Comparison of ENCODE assay signal across 8 mouse cellular contexts in genomic region chr15:100635851-100636645, GRCm38 (mm10). TPM values are rescaled to one million over a fixed set of nuclear protein-coding genes. Genes with fewer than 3 reads are reported as not detected.
DNase-seq lines count a peak whose midpoint lies in the region; ATAC-seq and TF ChIP-seq lines count a peak whose summit lies in the region.

No protein-coding gene starts in this region.

- peaks cover 12% of the 10 kb centered on the region for H3K27me3 ChIP-seq in cerebellum, adult 2 months (ENCODE audit: control insufficient read depth, insufficient read depth, low read length)
- peaks cover 33% of the 10 kb centered on the region for H3K27me3 ChIP-seq in megakaryocyte, embryonic 14.5 days (replicated peaks)
- H3K27me3 ChIP-seq in limb, embryonic 13.5 days = peaks cover 80% of the 10 kb centered on the region
- H3K27me3 ChIP-seq in stomach, embryonic 14.5 days (ENCODE audit: control insufficient read depth, insufficient read depth, low read length) = peaks cover 12% of the 10 kb centered on the region

- DNase-seq in cerebellum, adult 2 months = no peak
- no peak for DNase-seq in cerebellum, postnatal 14 days
- no peak for DNase-seq in cerebellum, adult 8-10 months
- no peak for DNase-seq in spleen, adult 18-20 months

- peak overlapping the region; percentile 96 for H3K4me2 ChIP-seq in limb, embryonic 13.5 days (replicated peaks)
- H3K4me2 ChIP-seq in stomach, embryonic 14.5 days (replicated peaks; ENCODE audit: low read depth, low read length) = peak overlapping the region; percentile 88

- no peak for TF ChIP-seq CTCF in cerebellum, adult 2 months (IDR thresholded peaks at IDR 0.05; ENCODE audit: borderline replicate concordance, insufficient read depth, low read depth, low read length)

- no peak overlapping the region for H3K27ac ChIP-seq in cerebellum, adult 2 months (ENCODE audit: insufficient read depth, low read length)
- no peak overlapping the region for H3K27ac ChIP-seq in limb, embryonic 13.5 days
- H3K27ac ChIP-seq in stomach, embryonic 14.5 days (ENCODE audit: low read length) = no peak overlapping the region

- no peaks in the 10 kb centered on the region for H3K4me1 ChIP-seq in cerebellum, adult 2 months (ENCODE audit: control insufficient read depth, insufficient read depth, low read length)
- peaks cover 81% of the 10 kb centered on the region for H3K4me1 ChIP-seq in megakaryocyte, embryonic 14.5 days
- H3K4me1 ChIP-seq in limb, embryonic 13.5 days = peaks cover 15% of the 10 kb centered on the region
- no peaks in the 10 kb centered on the region for H3K4me1 ChIP-seq in stomach, embryonic 14.5 days (ENCODE audit: control insufficient read depth, insufficient read depth, low read length)

- no peak for TF ChIP-seq POLR2A in cerebellum, adult 2 months (IDR thresholded peaks at IDR 0.05; ENCODE audit: borderline replicate concordance, insufficient read depth, low read length)

- peaks cover 19% of the 10 kb centered on the region for H3K36me3 ChIP-seq in megakaryocyte, embryonic 14.5 days (replicated peaks; ENCODE audit: low read length)
- H3K36me3 ChIP-seq in limb, embryonic 13.5 days = no peaks in the 10 kb centered on the region
- H3K36me3 ChIP-seq in stomach, embryonic 14.5 days (ENCODE audit: control insufficient read depth, insufficient read depth, low read length) = no peaks in the 10 kb centered on the region

- no peaks in the 10 kb centered on the region for H3K9me3 ChIP-seq in megakaryocyte, embryonic 14.5 days
- H3K9me3 ChIP-seq in limb, embryonic 13.5 days = no peaks in the 10 kb centered on the region
- H3K9me3 ChIP-seq in stomach, embryonic 14.5 days (ENCODE audit: control insufficient read depth, low read depth, low read length) = no peaks in the 10 kb centered on the region

- 7% methylated on average over 38 of the region's 38 CpGs for WGBS in cerebellum, adult 2 months
- WGBS in limb, embryonic 13.5 days = 4% methylated on average over 38 of the region's 38 CpGs
- WGBS in stomach, embryonic 14.5 days = 4% methylated on average over 38 of the region's 38 CpGs

- H3K9ac ChIP-seq in limb, embryonic 13.5 days = peak overlapping the region; percentile 65
- H3K9ac ChIP-seq in stomach, embryonic 14.5 days (replicated peaks; ENCODE audit: low read depth, low read length) = peak overlapping the region; percentile 48

- peak overlapping the region; percentile 6 for H3K4me3 ChIP-seq in cerebellum, adult 2 months (replicated peaks; ENCODE audit: insufficient read depth, low read depth, low read length)
- H3K4me3 ChIP-seq in megakaryocyte, embryonic 14.5 days (replicated peaks) = peak overlapping the region; percentile 93
- H3K4me3 ChIP-seq in limb, embryonic 13.5 days = peak overlapping the region; percentile 60
- H3K4me3 ChIP-seq in stomach, embryonic 14.5 days (ENCODE audit: low read depth, low read length) = peak overlapping the region; percentile 47

- ATAC-seq in megakaryocyte, adult 5-6 weeks (ENCODE audit: poor library complexity, severe bottlenecking) = no peak
- ATAC-seq in limb, embryonic 13.5 days (ENCODE audit: low FRiP score, low read depth) = no peak
- no peak for ATAC-seq in stomach, embryonic 14.5 days (ENCODE audit: insufficient number of reproducible peaks, insufficient read depth, low FRiP score, low read depth)

RNA-seq across cellular contexts. Expression of gene Smagp, which starts 0.7 kb away (rescaled TPM):
- polyA plus RNA-seq in cerebellum, adult 2 months (2012; rRNA removed) = 3.3 and 3.7 TPM in 2 replicates
- polyA plus RNA-seq in megakaryocyte, embryonic 14.5 days (2012; ENCODE audit: insufficient read depth, low replicate concordance) = 57.2 and 75.5 TPM in 2 replicates
- 1.1 and 3.2 TPM in 2 replicates for total RNA-seq in megakaryocyte, adult 5-6 weeks (2015)
- 0.51 and 4.5 TPM in 2 replicates for total RNA-seq in megakaryocyte, adult 5-6 weeks (2017)
- polyA plus RNA-seq in limb, embryonic 13.5 days (2015; fragmentation: Nextera tagmentation; extraction: Ambion mirVana) = 8.5 and 9.8 TPM in 2 replicates
- polyA plus RNA-seq in stomach, embryonic 14.5 days (2014; fragmentation: Nextera tagmentation; extraction: Ambion mirVana) = 33.3 and 36.8 TPM in 2 replicates

RNA-seq across cellular contexts. Expression of gene Dazap2, which starts 20.9 kb away (rescaled TPM):
- 214 and 220 TPM in 2 replicates for polyA plus RNA-seq in cerebellum, adult 2 months (2012; rRNA removed)
- 28.5 and 32.0 TPM in 2 replicates for polyA plus RNA-seq in megakaryocyte, embryonic 14.5 days (2012; ENCODE audit: insufficient read depth, low replicate concordance)
- 576 and 578 TPM in 2 replicates for total RNA-seq in megakaryocyte, adult 5-6 weeks (2015)
- total RNA-seq in megakaryocyte, adult 5-6 weeks (2017) = 242 and 284 TPM in 2 replicates
- 134 and 143 TPM in 2 replicates for polyA plus RNA-seq in limb, embryonic 13.5 days (2015; fragmentation: Nextera tagmentation; extraction: Ambion mirVana)
- 232 and 245 TPM in 2 replicates for polyA plus RNA-seq in stomach, embryonic 14.5 days (2014; fragmentation: Nextera tagmentation; extraction: Ambion mirVana)

RNA-seq across cellular contexts. Expression of gene Bin2, which starts 33.3 kb away (rescaled TPM):
- 3.0 and 4.1 TPM in 2 replicates for polyA plus RNA-seq in cerebellum, adult 2 months (2012; rRNA removed)
- polyA plus RNA-seq in megakaryocyte, embryonic 14.5 days (2012; ENCODE audit: insufficient read depth, low replicate concordance) = 2,082 and 2,619 TPM in 2 replicates
- 309 and 324 TPM in 2 replicates for total RNA-seq in megakaryocyte, adult 5-6 weeks (2015)
- 275 and 304 TPM in 2 replicates for total RNA-seq in megakaryocyte, adult 5-6 weeks (2017)
- polyA plus RNA-seq in limb, embryonic 13.5 days (2015; fragmentation: Nextera tagmentation; extraction: Ambion mirVana) = 2.1 and 2.4 TPM in 2 replicates
- polyA plus RNA-seq in stomach, embryonic 14.5 days (2014; fragmentation: Nextera tagmentation; extraction: Ambion mirVana) = 3.2 and 6.6 TPM in 2 replicates

RNA-seq across cellular contexts. Expression of gene Pou6f1, which starts 36.3 kb away (rescaled TPM):
- 63.9 and 64.5 TPM in 2 replicates for polyA plus RNA-seq in cerebellum, adult 2 months (2012; rRNA removed)
- 1.6 and 2.9 TPM in 2 replicates for polyA plus RNA-seq in megakaryocyte, embryonic 14.5 days (2012; ENCODE audit: insufficient read depth, low replicate concordance)
- 1.0 and 1.1 TPM in 2 replicates for total RNA-seq in megakaryocyte, adult 5-6 weeks (2015)
- total RNA-seq in megakaryocyte, adult 5-6 weeks (2017) = 0.37 and 0.73 TPM in 2 replicates
- polyA plus RNA-seq in limb, embryonic 13.5 days (2015; fragmentation: Nextera tagmentation; extraction: Ambion mirVana) = 10.0 and 11.1 TPM in 2 replicates
- 9.3 and 9.6 TPM in 2 replicates for polyA plus RNA-seq in stomach, embryonic 14.5 days (2014; fragmentation: Nextera tagmentation; extraction: Ambion mirVana)

RNA-seq across cellular contexts. Expression of gene Cela1, which starts 51.7 kb away (rescaled TPM):
- polyA plus RNA-seq in cerebellum, adult 2 months (2012; rRNA removed) = 6.5 and 8.3 TPM in 2 replicates
- polyA plus RNA-seq in megakaryocyte, embryonic 14.5 days (2012; ENCODE audit: insufficient read depth, low replicate concordance) = 12.5 and 23.0 TPM in 2 replicates
- 3.5 and 6.2 TPM in 2 replicates for total RNA-seq in megakaryocyte, adult 5-6 weeks (2015)
- 1.8 and 4.2 TPM in 2 replicates for total RNA-seq in megakaryocyte, adult 5-6 weeks (2017)
- polyA plus RNA-seq in limb, embryonic 13.5 days (2015; fragmentation: Nextera tagmentation; extraction: Ambion mirVana) = 2.1 TPM in 2 replicates
- polyA plus RNA-seq in stomach, embryonic 14.5 days (2014; fragmentation: Nextera tagmentation; extraction: Ambion mirVana) = 6.2 and 25.7 TPM in 2 replicates

Comparison
In these comparisons a context has a peak if more than half of its experiments do, and no peak if none do; other contexts are left out.
1. H3K4me3 ChIP-seq: peak in every context shown above with its lines; median percentile 93 in megakaryocyte, embryonic 14.5 days; 60 in limb, embryonic 13.5 days; 47 in stomach, embryonic 14.5 days; 6 in cerebellum, adult 2 months.
2. RNA of gene Bin2, which starts 33.3 kb away (polyA plus RNA-seq): 2,082 to 2,619 TPM in megakaryocyte, embryonic 14.5 days; 3.2 to 6.6 TPM in stomach, embryonic 14.5 days, 3.0 to 4.1 TPM in cerebellum, adult 2 months and 2.1 to 2.4 TPM in limb, embryonic 13.5 days; every median in the first group is over 100 times any median in the second.